Comparison of ENCODE assay signal across 8 mouse cellular contexts in the genomic region with DNA sequence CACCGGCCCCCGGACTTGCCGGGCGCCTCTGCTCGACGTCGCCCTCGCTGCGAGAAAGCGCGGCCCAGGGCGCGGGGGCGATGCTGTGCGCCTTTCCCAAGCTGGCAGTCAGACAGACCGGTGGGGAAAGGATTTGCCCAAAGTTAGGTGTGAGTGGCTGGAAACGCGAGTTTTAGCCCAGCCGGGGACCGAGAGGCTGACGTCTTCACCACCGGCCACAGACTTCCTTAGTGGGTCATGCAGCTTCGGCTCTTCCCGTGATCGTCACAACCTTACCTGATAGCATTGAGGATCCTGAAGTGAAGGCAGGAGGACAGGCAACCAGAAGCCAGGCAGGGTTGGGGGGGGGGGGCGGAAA. TPM values are rescaled to one million over a fixed set of nuclear protein-coding genes. Genes with fewer than 3 reads are reported as not detected.
DNase-seq lines count a peak whose midpoint lies in the region; ATAC-seq and TF ChIP-seq lines count a peak whose summit lies in the region.

No protein-coding gene starts in this region.

- no peak for DNase-seq in heart, adult 11 months
- peak; percentile 58 for DNase-seq in CD4-positive, CD25-positive, alpha-beta regulatory T cell, adult 2 months (ENCODE audit: low read depth, low spot score)
- no peak for DNase-seq in ovary, postnatal 10 days (ENCODE audit: low spot score)

- H3K27ac ChIP-seq in heart, embryonic 13.5 days (replicated peaks) = peak overlapping the region; percentile 61
- peak overlapping the region; percentile 63; the same call in 1 of the 2 replicates for H3K27ac ChIP-seq in cortical plate, adult 2 months (ENCODE audit: insufficient read depth, low read length)
- H3K27ac ChIP-seq in hindbrain, embryonic 16.5 days (ENCODE audit: low read depth, low read length) = peak overlapping the region; percentile 77
- H3K27ac ChIP-seq in stomach, embryonic 14.5 days (ENCODE audit: low read length) = peak overlapping the region; percentile 48; the same call in 1 of the 2 replicates

- H3K4me2 ChIP-seq in heart, embryonic 13.5 days = peak overlapping the region; percentile 92
- peak overlapping the region; percentile 86 for H3K4me2 ChIP-seq in hindbrain, embryonic 16.5 days (ENCODE audit: low read length)
- peak overlapping the region; percentile 86 for H3K4me2 ChIP-seq in stomach, embryonic 14.5 days (replicated peaks; ENCODE audit: low read depth, low read length)

- H3K4me1 ChIP-seq in heart, embryonic 13.5 days = peaks cover 18% of the 10 kb centered on the region
- peaks cover 6% of the 10 kb centered on the region; the same call in 1 of the 2 replicates for H3K4me1 ChIP-seq in cortical plate, adult 2 months (ENCODE audit: control insufficient read depth, insufficient read depth, low read length)
- H3K4me1 ChIP-seq in hindbrain, embryonic 16.5 days (ENCODE audit: control insufficient read depth, insufficient read depth, low read depth, low read length) = peaks cover 16% of the 10 kb centered on the region
- H3K4me1 ChIP-seq in stomach, embryonic 14.5 days (ENCODE audit: control insufficient read depth, insufficient read depth, low read length) = peaks cover 12% of the 10 kb centered on the region; the same call in 1 of the 2 replicates

- H3K36me3 ChIP-seq in heart, embryonic 13.5 days = peaks cover 38% of the 10 kb centered on the region
- H3K36me3 ChIP-seq in hindbrain, embryonic 16.5 days (ENCODE audit: control insufficient read depth, insufficient read depth, low read length) = peaks cover 17% of the 10 kb centered on the region
- peaks cover 13% of the 10 kb centered on the region for H3K36me3 ChIP-seq in stomach, embryonic 14.5 days (ENCODE audit: control insufficient read depth, insufficient read depth, low read length)

- no peaks in the 10 kb centered on the region for H3K27me3 ChIP-seq in heart, embryonic 13.5 days (replicated peaks)
- H3K27me3 ChIP-seq in hindbrain, embryonic 16.5 days (replicated peaks; ENCODE audit: control insufficient read depth, insufficient read depth, low read length) = no peaks in the 10 kb centered on the region
- no peaks in the 10 kb centered on the region for H3K27me3 ChIP-seq in stomach, embryonic 14.5 days (ENCODE audit: control insufficient read depth, insufficient read depth, low read length)

- peak overlapping the region; percentile 98 for H3K9ac ChIP-seq in heart, embryonic 13.5 days
- H3K9ac ChIP-seq in hindbrain, embryonic 16.5 days (ENCODE audit: low read depth, low read length) = peak overlapping the region; percentile 91
- peak overlapping the region; percentile 84 for H3K9ac ChIP-seq in stomach, embryonic 14.5 days (replicated peaks; ENCODE audit: low read depth, low read length)

- no peak for ATAC-seq in heart, embryonic 13.5 days (ENCODE audit: extremely low read depth, insufficient number of reproducible peaks, low FRiP score, low TSS enrichment)
- 0 out of 2 replicates have a peak, but pooled peaks have one; percentile 16 for ATAC-seq in hindbrain, embryonic 16.5 days
- ATAC-seq in megakaryocyte, adult 5-6 weeks (ENCODE audit: poor library complexity, severe bottlenecking) = peak; percentile 49
- peak; percentile 12; the same call in 1 of the 2 replicates for ATAC-seq in stomach, embryonic 14.5 days (ENCODE audit: insufficient number of reproducible peaks, insufficient read depth, low FRiP score, low read depth)

- H3K4me3 ChIP-seq in heart, embryonic 13.5 days = peak overlapping the region; percentile 99
- peak overlapping the region; percentile 65 for H3K4me3 ChIP-seq in cortical plate, adult 2 months (ENCODE audit: insufficient read depth, low read length)
- peak overlapping the region; percentile 97 for H3K4me3 ChIP-seq in hindbrain, embryonic 16.5 days (ENCODE audit: low read length)
- H3K4me3 ChIP-seq in stomach, embryonic 14.5 days (ENCODE audit: low read depth, low read length) = peak overlapping the region; percentile 98

- under 1% methylated on average over 25 of the region's 26 CpGs for WGBS in heart, embryonic 13.5 days
- under 1% methylated on average over 22 of the region's 26 CpGs for WGBS in hindbrain, embryonic 16.5 days
- WGBS in stomach, embryonic 14.5 days = under 1% methylated on average over 26 of the region's 26 CpGs

- H3K9me3 ChIP-seq in heart, embryonic 13.5 days = no peaks in the 10 kb centered on the region
- no peaks in the 10 kb centered on the region for H3K9me3 ChIP-seq in hindbrain, embryonic 16.5 days (ENCODE audit: control insufficient read depth, low read length)
- H3K9me3 ChIP-seq in stomach, embryonic 14.5 days (ENCODE audit: control insufficient read depth, low read depth, low read length) = no peaks in the 10 kb centered on the region

- no peak for TF ChIP-seq POLR2A in cortical plate, adult 2 months (IDR thresholded peaks at IDR 0.05; ENCODE audit: extremely low read depth, insufficient read depth, low read length)

- TF ChIP-seq CTCF in cortical plate, adult 2 months (IDR thresholded peaks at IDR 0.05; ENCODE audit: extremely low read depth, insufficient read depth, low read length) = no peak

RNA-seq across cellular contexts. Expression of a gene that starts 0.5 kb away (rescaled TPM):
- 24.4 and 25.0 TPM in 2 replicates for polyA plus RNA-seq in heart, embryonic 13.5 days (2015; fragmentation: Nextera tagmentation; extraction: Ambion mirVana)
- polyA plus RNA-seq in cortical plate, adult 2 months (2012; rRNA removed) = 51.8 and 57.5 TPM in 2 replicates
- polyA plus RNA-seq in hindbrain, embryonic 16.5 days (2015; fragmentation: Nextera tagmentation; extraction: Ambion mirVana) = 36.1 and 42.5 TPM in 2 replicates
- total RNA-seq in megakaryocyte, adult 5-6 weeks (2015) = 22.7 and 25.6 TPM in 2 replicates
- 53.5 and 71.5 TPM in 2 replicates for total RNA-seq in megakaryocyte, adult 5-6 weeks (2017)
- 30.8 and 31.7 TPM in 2 replicates for polyA plus RNA-seq in stomach, embryonic 14.5 days (2014; fragmentation: Nextera tagmentation; extraction: Ambion mirVana)

RNA-seq across cellular contexts. Expression of a gene that starts 0.6 kb away (rescaled TPM):
- polyA plus RNA-seq in heart, embryonic 13.5 days (2015; fragmentation: Nextera tagmentation; extraction: Ambion mirVana) = 1.7 TPM in 2 replicates
- polyA plus RNA-seq in cortical plate, adult 2 months (2012; rRNA removed) = 4.6 and 5.0 TPM in 2 replicates
- polyA plus RNA-seq in hindbrain, embryonic 16.5 days (2015; fragmentation: Nextera tagmentation; extraction: Ambion mirVana) = 1.3 and 1.4 TPM in 2 replicates
- 0.46 and 0.60 TPM in 2 replicates for total RNA-seq in megakaryocyte, adult 5-6 weeks (2015)
- total RNA-seq in megakaryocyte, adult 5-6 weeks (2017) = 0.69 and 1.4 TPM in 2 replicates
- polyA plus RNA-seq in stomach, embryonic 14.5 days (2014; fragmentation: Nextera tagmentation; extraction: Ambion mirVana) = 2.3 and 2.4 TPM in 2 replicates

RNA-seq across cellular contexts. Expression of a gene that starts 42.1 kb away (rescaled TPM):
- 5.1 and 6.8 TPM in 2 replicates for polyA plus RNA-seq in heart, embryonic 13.5 days (2015; fragmentation: Nextera tagmentation; extraction: Ambion mirVana)
- 4.5 and 5.1 TPM in 2 replicates for polyA plus RNA-seq in cortical plate, adult 2 months (2012; rRNA removed)
- polyA plus RNA-seq in hindbrain, embryonic 16.5 days (2015; fragmentation: Nextera tagmentation; extraction: Ambion mirVana) = 2.0 and 2.6 TPM in 2 replicates
- total RNA-seq in megakaryocyte, adult 5-6 weeks (2015) = 1.1 and 5.4 TPM in 2 replicates
- 2.1 and 5.5 TPM in 2 replicates for total RNA-seq in megakaryocyte, adult 5-6 weeks (2017)
- 2.2 and 2.7 TPM in 2 replicates for polyA plus RNA-seq in stomach, embryonic 14.5 days (2014; fragmentation: Nextera tagmentation; extraction: Ambion mirVana)

RNA-seq across cellular contexts. Expression of a gene that starts 50.3 kb away (rescaled TPM):
- 35.4 and 39.6 TPM in 2 replicates for polyA plus RNA-seq in heart, embryonic 13.5 days (2015; fragmentation: Nextera tagmentation; extraction: Ambion mirVana)
- 136 and 139 TPM in 2 replicates for polyA plus RNA-seq in cortical plate, adult 2 months (2012; rRNA removed)
- 52.4 and 53.9 TPM in 2 replicates for polyA plus RNA-seq in hindbrain, embryonic 16.5 days (2015; fragmentation: Nextera tagmentation; extraction: Ambion mirVana)
- 46.3 and 50.9 TPM in 2 replicates for total RNA-seq in megakaryocyte, adult 5-6 weeks (2015)
- 33.2 and 46.3 TPM in 2 replicates for total RNA-seq in megakaryocyte, adult 5-6 weeks (2017)
- 71.9 and 78.4 TPM in 2 replicates for polyA plus RNA-seq in stomach, embryonic 14.5 days (2014; fragmentation: Nextera tagmentation; extraction: Ambion mirVana)
